Mouse (Mus musculus): ENCODE measurements at regions not wholly inside any gene's neighbourhood (a gene's known extent, or its start where the extent isn't known, plus 50 kb on each side); places are given as distances from the start of the nearest gene placed in this dataset.

DNA sequence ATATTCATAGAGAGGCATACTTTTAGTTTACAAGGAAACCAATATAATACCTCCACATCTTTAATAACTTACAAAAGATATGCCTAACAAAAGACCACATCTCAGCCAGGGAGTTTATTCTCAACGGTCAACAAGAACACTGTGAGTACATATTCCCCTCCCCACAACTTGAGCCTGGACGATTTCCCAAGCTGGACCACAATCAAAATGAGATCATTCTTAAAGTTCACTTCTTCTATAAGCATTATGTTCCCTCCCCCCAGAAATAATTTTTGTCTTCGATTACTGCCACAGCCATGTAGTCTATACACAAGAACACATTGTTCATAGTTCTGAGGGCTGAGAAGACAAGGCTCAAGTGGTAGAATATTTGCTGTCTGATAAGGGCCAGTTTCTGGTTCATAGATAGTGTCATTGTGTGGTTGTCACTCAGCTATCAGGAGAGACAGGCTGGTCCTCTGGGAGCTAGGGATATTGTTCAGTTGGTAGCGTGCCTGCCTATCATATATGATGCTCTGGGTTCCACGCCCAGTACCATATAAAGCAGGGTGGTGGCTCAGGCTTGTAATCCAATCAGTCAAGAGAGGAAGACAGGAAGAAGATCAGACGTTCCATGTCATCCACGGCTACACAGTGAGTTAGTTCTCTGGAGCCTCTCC is 153.9 kb downstream of the Mreg start:
- no peaks in the 10 kb centered on the region for H3K4me1 ChIP-seq (ENCODE audit: control insufficient read depth, insufficient read depth, low read length)
- H3K4me3 ChIP-seq (replicated peaks; ENCODE audit: extremely low read depth, low read depth, low read length) = no peak overlapping the region
- WGBS = 46% methylated on average over 7 of the region's 7 CpGs
- TF ChIP-seq CTCF (IDR thresholded peaks at IDR 0.05; ENCODE audit: insufficient read depth, low read length) (no peak), POLR2A (IDR thresholded peaks at IDR 0.05; ENCODE audit: borderline replicate concordance, extremely low read depth, low read depth, low read length) (no peak)
- no peak for DNase-seq

DNA sequence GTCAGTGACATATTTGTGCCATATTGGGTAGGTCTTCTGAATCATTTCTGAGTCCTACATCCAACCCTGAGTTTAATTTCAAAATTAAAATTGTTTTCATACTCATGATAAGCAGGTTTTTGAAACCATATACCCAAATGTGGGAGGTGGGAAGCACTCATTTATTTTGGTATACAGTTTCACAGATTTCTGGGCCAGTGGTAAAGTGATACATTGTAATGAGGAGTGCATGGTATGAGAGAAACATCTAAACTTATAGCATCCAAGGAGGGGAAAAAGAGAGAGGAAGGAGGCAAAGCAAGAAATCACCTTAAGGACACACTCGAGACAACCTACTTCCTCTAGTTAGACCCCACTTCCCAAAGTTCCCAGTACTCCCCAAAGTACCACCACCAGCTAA is 157.6 kb downstream of the Mreg start:
- WGBS = 71% methylated on average over 1 of the region's 1 CpGs
- Histone ChIP-seq H3K4me1 (ENCODE audit: control insufficient read depth, insufficient read depth, low read length) (no peaks in the 10 kb centered on the region), H3K4me3 (replicated peaks; ENCODE audit: extremely low read depth, low read depth, low read length) (no peak overlapping the region)
- TF ChIP-seq CTCF (IDR thresholded peaks at IDR 0.05; ENCODE audit: insufficient read depth, low read length) = no peak
- no peak for TF ChIP-seq POLR2A (IDR thresholded peaks at IDR 0.05; ENCODE audit: borderline replicate concordance, extremely low read depth, low read depth, low read length)
- no peak for DNase-seq

DNA sequence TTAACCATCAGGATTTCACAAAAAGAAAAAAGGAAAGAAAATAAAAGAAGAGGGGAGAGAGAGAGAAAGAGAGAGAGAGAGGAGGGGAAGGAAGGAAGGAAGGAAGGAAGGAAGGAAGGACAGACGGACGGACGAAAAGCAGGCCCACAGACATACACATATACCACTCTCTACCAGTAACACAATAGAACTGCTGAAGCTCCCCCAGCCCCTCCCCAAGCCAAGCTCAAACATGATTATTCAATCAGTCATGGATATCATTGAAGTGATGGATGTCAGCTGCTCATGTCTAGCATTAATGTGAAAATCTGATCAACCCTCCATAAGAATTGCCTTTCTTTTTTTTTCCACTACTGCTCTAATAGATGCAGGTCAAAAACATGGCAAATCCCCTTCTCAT is 161.2 kb downstream of the Mreg start:
- no peak for DNase-seq
- Histone ChIP-seq H3K4me1 (ENCODE audit: control insufficient read depth, insufficient read depth, low read length) (no peaks in the 10 kb centered on the region), H3K4me3 (replicated peaks; ENCODE audit: extremely low read depth, low read depth, low read length) (no peak overlapping the region)
- WGBS = 71% methylated on average over 3 of the region's 3 CpGs
- TF ChIP-seq POLR2A (IDR thresholded peaks at IDR 0.05; ENCODE audit: borderline replicate concordance, extremely low read depth, low read depth, low read length) (no peak), CTCF (IDR thresholded peaks at IDR 0.05; ENCODE audit: insufficient read depth, low read length) (no peak)

DNA sequence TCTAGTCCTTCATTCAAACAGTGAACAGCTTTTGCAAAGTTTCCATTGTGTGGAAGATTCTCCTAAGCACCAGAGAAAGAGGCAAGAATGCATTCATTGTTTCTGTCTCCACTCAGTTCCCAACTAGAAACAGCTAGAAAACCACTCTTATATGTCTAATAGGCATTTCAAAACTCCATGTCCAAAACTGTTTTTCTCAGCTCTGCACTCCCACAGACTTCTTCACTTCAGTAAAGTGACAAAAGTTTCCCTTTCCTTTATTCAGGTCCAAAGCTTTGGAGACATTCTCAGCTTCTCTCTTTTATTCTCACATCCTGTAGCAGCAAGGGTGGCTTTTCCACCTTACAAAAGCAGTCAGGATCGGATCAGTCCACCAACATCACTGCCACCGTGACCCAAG is 166.0 kb downstream of the Mreg start:
- no peak for DNase-seq
- TF ChIP-seq POLR2A (IDR thresholded peaks at IDR 0.05; ENCODE audit: borderline replicate concordance, extremely low read depth, low read depth, low read length) (no peak), CTCF (IDR thresholded peaks at IDR 0.05; ENCODE audit: insufficient read depth, low read length) (no peak)
- H3K4me3 ChIP-seq (replicated peaks; ENCODE audit: extremely low read depth, low read depth, low read length) = no peak overlapping the region
- 66% methylated on average over 2 of the region's 2 CpGs for WGBS
- no peaks in the 10 kb centered on the region for H3K4me1 ChIP-seq (ENCODE audit: control insufficient read depth, insufficient read depth, low read length)

DNA sequence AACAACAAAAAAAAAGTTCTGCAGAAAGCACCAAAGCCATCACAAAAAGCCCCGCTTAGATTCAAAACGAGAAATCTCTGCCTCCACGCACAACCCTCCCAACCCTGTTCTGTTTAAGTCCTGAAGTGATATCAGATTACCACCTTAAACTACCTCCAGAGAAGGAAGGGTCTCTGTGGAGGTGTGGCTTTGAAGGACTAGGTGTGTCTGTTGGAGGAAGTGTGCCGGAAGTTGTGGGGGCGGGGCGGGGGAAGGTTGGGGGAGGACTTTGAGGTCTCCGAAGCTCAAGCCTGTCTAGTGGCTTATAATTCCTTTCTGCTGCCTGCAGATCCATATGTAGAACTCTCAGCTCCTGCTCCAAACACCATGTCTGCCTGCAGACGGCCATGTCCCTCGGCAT is 173.6 kb downstream of the Mreg start:
- Histone ChIP-seq H3K4me1 (ENCODE audit: control insufficient read depth, insufficient read depth, low read length) (no peaks in the 10 kb centered on the region), H3K4me3 (replicated peaks; ENCODE audit: extremely low read depth, low read depth, low read length) (no peak overlapping the region)
- DNase-seq = no peak
- TF ChIP-seq POLR2A (IDR thresholded peaks at IDR 0.05; ENCODE audit: borderline replicate concordance, extremely low read depth, low read depth, low read length) (no peak), CTCF (IDR thresholded peaks at IDR 0.05; ENCODE audit: insufficient read depth, low read length) (no peak)
- WGBS = 65% methylated on average over 9 of the region's 9 CpGs

DNA sequence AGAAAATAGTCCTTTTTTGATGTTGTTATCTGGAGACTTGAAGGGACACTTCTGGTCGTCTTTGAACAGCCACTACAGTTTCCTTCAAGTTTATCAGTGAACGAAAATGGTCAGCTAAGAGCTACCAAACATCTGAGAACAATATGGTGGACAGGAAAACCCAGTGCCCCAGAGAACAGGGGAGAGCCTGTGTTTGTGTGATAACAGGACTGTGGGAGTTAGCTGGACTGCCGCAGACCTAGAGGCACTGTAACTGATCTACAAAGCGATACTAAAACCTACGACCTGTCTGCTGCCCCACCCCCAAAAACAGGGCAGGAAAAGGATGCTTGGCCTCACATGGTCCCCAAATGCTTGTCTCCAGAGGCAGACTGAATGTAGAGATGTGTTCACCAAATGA is 175.5 kb downstream of the Mreg start:
- no peak overlapping the region for H3K4me3 ChIP-seq (replicated peaks; ENCODE audit: extremely low read depth, low read depth, low read length)
- TF ChIP-seq CTCF (IDR thresholded peaks at IDR 0.05; ENCODE audit: insufficient read depth, low read length) (no peak), POLR2A (IDR thresholded peaks at IDR 0.05; ENCODE audit: borderline replicate concordance, extremely low read depth, low read depth, low read length) (no peak)
- no peak for DNase-seq
- 54% methylated on average over 5 of the region's 5 CpGs for WGBS
- H3K4me1 ChIP-seq (ENCODE audit: control insufficient read depth, insufficient read depth, low read length) = no peaks in the 10 kb centered on the region

DNA sequence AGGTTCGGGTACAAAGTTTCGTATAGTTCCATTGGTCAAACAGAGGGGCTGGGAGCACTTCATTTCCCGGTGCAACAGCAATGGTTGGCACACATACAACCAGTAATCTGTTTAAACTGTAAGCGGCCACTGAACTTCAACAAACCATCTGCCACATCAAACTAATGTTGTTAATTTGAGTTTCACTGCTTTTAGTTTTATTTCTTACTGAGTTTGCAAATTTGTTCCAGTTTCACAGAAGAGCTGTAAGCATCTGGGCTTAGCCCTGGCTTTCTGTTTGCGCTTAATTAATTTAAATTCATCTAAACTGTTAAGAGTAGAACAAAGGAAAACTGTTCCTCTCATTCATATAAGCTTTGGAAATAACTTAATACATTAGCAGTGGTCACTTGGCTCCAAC is 176.0 kb downstream of the Mreg start:
- no peak for DNase-seq
- WGBS = 79% methylated on average over 5 of the region's 5 CpGs
- H3K4me3 ChIP-seq (replicated peaks; ENCODE audit: extremely low read depth, low read depth, low read length) = no peak overlapping the region
- H3K4me1 ChIP-seq (ENCODE audit: control insufficient read depth, insufficient read depth, low read length) = no peaks in the 10 kb centered on the region
- TF ChIP-seq POLR2A (IDR thresholded peaks at IDR 0.05; ENCODE audit: borderline replicate concordance, extremely low read depth, low read depth, low read length) (no peak), CTCF (IDR thresholded peaks at IDR 0.05; ENCODE audit: insufficient read depth, low read length) (no peak)

DNA sequence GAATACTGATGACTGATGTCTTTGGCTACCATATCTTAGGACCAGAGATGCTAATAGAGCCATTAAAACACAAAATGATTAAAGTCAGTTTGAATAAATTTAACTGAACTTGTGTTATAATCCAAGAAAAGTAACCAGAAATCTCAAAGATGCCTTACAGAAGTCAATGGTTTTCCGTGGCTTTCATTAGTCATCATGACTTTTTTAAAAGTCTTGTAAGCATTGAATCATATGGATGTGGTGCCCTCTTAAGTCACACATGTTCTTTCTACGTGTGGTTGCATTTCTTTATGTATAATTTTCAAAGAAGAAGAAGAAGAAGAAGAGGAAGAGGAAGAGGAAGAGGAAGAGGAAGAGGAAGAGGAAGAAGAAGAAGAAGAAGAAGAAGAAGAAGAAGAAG is 178.2 kb downstream of the Mreg start:
- 76% methylated on average over 2 of the region's 2 CpGs for WGBS
- DNase-seq = no peak

DNA sequence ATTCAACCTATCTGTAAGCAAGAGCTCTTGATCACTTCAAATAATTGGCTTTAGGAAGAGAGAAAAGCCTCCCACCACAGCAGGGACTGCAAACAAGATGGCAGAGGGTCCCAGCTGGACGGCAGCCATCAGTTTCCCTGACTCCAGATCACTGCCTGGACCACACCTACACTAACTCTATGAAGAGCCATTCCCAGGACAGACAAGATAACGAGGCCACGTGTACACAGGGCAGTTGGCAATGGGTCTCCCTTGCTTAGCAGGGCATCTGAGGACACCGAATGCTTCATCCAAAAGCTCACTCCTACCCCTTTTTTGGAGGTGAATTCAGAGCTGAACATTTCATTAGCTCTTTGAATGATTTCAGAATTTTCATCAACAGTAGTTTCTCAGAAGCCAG is 179.9 kb downstream of the Mreg start:
- no peak for DNase-seq
- Histone ChIP-seq H3K4me1 (ENCODE audit: control insufficient read depth, insufficient read depth, low read length) (no peaks in the 10 kb centered on the region), H3K4me3 (replicated peaks; ENCODE audit: extremely low read depth, low read depth, low read length) (no peak overlapping the region)
- 69% methylated on average over 4 of the region's 4 CpGs for WGBS
- TF ChIP-seq POLR2A (IDR thresholded peaks at IDR 0.05; ENCODE audit: borderline replicate concordance, extremely low read depth, low read depth, low read length) (no peak), CTCF (IDR thresholded peaks at IDR 0.05; ENCODE audit: insufficient read depth, low read length) (no peak)

More for the DNA sequence above, 178.2 kb downstream of the Mreg start:
- Histone ChIP-seq H3K4me3 (replicated peaks; ENCODE audit: extremely low read depth, low read depth, low read length) (no peak overlapping the region), H3K4me1 (ENCODE audit: control insufficient read depth, insufficient read depth, low read length) (no peaks in the 10 kb centered on the region)
- TF ChIP-seq POLR2A (IDR thresholded peaks at IDR 0.05; ENCODE audit: borderline replicate concordance, extremely low read depth, low read depth, low read length) (no peak), CTCF (IDR thresholded peaks at IDR 0.05; ENCODE audit: insufficient read depth, low read length) (no peak)

DNA sequence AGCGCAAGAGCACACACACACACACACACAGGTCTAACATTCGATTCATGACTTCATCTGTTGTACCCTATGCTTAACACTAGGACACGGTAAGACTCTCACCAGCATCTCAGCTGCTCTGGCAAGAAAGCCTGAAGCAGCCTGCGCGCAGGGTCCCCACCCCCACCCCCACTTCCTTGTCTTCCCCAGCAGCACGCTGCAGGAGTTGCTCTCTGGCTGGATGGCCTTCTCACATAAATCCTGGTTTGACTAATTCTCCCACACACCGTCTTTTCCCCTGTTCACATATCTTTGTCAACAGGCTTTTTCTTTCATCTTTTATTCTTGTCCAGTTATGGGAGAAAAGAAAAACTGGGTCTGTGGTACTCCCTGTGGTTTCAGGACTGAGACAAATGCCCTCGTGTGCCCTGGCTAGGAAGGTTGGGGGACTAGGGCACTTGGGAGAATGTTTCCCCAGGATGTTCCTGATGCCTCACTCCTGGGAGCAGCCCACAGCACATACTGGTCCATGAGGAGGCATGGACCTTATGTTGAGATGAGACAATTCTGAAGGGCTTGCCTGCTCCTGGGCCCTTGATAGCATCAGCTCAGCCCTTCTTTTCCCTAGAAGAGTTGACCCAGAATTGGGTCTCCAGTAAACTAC is 181.2 kb downstream of the Mreg start:
- Histone ChIP-seq H3K4me3 (replicated peaks; ENCODE audit: extremely low read depth, low read depth, low read length) (no peak overlapping the region), H3K4me1 (ENCODE audit: control insufficient read depth, insufficient read depth, low read length) (no peaks in the 10 kb centered on the region)
- no peak for DNase-seq
- TF ChIP-seq POLR2A (IDR thresholded peaks at IDR 0.05; ENCODE audit: borderline replicate concordance, extremely low read depth, low read depth, low read length) (no peak), CTCF (IDR thresholded peaks at IDR 0.05; ENCODE audit: insufficient read depth, low read length) (no peak)
- 74% methylated on average over 8 of the region's 8 CpGs for WGBS

Data from lung, adult 2 months (tissue).